Mouse (Mus musculus) urinary bladder, adult 2 months (tissue): ENCODE results near the gene Nek9. TPM values are rescaled to one million over a fixed set of nuclear protein-coding genes. Genes with fewer than 3 reads are reported as not detected.
A peak's percentile ranks its signal among the peaks of the same experiment; 100 is the strongest.

Experiments used
- DNase-seq: peaks from one replicate; pipeline ENCODE4 v3.0.0; 2022; ENCODE audit warnings: low spot score
- polyA plus RNA-seq: library from polyadenylated mRNA; depleted of rRNA; stranded (reverse); fragments of >200 nt; gene quantifications from 2 replicates; pipeline ENCODE4 v1.2.3, GENCODE M21; 2012; rRNA removed

Gene Nek9
- polyA plus RNA-seq: 54.2 and 64.1 TPM in 2 replicates

DNA sequence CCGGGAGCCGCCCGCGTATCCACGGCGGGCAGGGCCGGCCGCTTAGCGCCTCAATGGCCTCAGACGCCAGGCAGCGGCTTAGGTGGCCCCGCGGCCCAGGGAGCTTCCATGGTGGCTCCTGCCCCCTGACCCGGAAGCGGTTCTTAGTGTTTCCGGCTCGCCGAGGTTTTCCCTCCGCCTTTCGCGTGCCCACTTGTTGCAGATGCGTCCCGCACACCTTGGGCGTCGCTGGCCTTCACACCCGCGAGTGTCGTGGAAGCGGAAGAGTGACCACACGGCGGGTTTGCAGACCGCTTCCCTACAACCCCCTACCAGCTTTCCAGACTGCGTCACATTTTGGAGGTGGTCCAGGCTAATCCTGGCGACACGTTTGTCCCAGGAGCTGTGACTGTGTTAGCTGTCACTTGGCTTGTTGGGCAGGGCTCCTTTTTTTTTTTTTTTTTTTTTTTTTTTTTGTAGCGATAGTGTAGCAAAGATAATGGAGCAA is at the start of gene Nek9:
Nek9 (minus strand) TSS at position 120 of the 487 bp plus-strand sequence.
- peak; percentile 95 for DNase-seq

DNA sequence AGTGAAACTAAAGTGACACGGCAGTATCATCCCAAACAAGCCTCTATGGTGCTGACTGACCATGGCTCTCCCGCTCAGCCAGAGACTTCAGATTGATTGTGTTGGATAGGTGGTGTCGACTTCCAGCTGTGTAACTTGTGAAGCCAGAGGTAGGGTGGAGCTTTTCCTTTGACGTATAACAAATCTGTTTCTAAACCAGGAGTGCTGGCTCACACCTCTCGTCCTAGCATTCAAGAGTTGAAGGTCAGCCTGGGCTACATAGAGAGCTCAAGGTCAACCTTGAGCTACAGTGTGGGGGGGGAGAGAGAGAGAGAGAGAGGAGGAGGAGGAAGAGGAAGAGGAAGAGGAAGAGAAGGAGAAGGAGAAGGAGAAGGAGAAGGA is 46.8 kb upstream of the Nek9 start:
- no peak for DNase-seq

DNA sequence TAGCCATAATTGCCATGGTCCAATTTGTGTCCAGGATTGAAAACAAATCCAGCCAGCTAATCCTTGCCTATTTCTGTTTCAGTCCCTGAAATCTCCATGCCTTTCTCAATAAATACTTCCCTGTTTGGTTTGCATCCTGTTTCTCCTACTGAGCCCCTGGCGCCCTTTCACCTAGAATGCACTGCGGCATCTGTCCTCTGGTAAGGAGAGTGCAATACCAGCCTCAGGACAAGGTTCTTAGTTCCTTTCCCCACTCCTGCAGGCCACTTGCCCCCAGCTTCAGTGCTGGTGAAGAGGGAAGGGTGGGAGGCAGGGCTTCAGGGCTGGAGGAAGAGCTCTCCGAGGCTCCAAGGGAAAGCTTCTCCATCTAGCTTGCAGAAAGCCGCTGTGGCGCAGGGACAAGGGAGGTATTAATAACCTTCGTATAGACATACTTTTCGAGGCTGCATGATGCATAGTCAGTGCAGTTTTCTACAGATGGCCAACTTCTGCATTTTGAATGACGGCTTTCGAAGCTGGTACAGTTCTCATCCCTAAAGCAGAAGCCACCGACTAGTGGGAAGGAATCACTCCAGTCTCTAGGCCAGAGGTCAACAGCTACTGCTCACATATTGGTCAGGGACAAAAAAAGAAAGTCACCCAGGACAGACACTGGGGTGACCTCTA is 46.3 kb upstream of the Nek9 start:
- DNase-seq: no peak

DNA sequence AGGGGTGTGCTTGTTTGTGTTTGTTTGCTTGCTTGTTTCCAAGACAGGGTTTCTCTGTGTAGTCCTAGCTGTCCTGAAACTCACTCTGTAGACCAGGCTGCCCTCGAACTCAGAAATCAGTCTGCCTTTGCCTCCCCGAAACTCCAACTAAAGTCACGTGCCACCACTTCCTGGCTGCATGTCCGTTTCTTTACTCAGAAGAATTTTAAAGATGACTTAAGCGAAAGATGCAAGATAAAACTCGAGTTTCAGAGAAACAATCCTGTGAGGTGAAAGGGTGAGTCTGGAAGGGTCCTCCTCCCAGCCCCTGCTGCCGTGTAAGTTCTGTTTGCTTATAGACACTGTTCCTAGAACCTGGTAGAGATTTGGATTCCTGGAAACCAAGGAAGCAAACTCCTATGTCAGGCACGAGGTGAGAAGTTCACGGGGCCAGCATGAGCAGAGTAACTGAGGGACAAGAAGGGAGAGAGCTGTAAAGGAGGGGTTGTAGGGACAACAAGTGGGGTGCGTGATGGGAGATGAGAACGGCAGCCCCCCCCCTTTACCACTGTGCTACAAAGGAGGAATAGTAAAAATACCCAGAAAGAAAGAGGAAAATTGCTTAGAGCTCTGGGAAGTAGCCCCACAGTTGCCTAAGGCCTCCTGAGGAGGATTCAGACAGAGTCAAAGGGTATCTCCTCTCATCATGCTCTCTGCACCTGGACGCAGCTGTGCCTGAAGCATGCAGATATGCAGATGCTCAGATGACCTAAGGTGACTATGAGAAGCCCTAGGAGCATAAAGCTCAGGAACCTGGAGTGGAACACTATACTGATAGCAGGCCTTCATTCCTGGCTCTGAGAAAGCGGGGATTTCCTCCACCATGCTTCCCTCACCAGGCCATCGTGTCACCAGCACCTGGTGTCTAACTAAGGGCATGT is 43.9 kb upstream of the Nek9 start:
- no peak for DNase-seq

DNA sequence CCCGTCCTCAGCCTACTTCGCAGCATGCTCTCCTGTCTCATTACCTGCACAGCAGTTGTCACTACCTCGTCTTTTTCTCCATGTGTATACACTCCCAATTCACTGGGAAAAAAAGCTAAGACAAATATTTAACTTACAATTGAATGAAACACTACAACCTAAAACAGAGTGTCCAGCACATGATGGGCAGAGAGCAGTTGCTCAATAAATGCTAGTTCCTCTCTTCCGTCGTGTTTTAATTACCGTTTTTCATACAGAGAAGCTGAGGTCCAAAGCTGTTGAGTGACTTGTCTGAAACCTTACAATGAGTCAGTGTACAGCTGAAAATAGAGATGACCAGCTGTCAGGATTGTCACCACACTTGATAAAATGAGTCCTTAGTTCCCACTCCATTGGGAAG is 42.4 kb upstream of the Nek9 start:
- no peak for DNase-seq

DNA sequence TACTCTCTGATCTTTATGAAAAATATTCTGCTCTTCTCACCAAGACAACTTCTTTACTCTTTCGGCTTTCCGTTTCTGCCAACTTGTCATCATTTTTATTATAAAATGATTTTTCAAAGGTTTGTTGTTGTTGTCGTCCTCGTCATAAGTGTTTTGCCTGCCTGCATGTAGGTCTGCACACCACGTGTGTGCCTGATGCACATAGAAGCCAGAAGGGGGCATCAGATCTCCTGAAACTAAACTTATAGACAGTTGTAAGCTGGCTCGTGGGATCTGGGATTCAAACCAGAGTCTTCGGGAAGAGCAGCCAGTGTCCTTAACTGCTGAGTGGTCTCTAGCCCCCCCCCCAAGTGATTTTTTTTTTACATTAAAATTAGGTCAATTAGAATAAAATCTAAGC is 41.8 kb upstream of the Nek9 start:
- DNase-seq: no peak

DNA sequence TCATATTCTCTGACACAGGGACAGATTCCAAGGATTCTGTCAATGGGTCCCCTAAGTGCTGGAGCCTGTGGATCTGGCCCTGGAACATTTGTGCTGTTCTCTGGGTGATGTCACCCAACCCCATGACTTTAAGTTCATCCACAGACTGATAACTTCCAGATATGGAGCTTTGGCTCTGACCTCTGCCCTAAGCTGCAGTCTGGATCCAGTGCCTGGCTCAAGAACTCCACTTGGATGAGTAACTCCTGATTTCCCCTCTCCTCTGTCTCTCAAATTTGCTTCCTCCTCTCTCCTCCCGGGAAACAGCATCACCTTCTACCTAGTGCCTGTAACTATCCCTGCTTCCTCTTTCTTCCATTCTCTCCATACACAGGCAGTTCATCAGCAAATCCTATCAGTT is 41.1 kb upstream of the Nek9 start:
- DNase-seq: no peak

DNA sequence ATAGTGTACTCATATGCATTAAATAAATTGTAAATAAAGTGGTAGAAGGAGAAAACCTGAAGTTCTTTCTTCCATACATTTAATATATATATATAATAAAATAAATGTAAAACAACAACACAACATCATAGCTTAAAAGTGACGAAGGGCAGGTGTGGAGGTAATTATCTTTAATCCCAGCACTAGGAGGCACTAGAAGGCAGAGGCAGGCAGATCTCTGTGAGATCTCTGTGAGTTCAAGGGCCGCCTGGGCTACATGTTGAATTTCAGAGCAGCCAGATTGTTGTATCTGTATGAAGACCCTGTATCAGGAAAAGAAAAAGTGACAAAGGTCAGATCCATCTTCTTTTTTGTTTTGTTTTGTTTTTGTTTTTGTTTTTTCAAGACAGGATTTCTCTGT is 39.1 kb upstream of the Nek9 start:
- no peak for DNase-seq

DNA sequence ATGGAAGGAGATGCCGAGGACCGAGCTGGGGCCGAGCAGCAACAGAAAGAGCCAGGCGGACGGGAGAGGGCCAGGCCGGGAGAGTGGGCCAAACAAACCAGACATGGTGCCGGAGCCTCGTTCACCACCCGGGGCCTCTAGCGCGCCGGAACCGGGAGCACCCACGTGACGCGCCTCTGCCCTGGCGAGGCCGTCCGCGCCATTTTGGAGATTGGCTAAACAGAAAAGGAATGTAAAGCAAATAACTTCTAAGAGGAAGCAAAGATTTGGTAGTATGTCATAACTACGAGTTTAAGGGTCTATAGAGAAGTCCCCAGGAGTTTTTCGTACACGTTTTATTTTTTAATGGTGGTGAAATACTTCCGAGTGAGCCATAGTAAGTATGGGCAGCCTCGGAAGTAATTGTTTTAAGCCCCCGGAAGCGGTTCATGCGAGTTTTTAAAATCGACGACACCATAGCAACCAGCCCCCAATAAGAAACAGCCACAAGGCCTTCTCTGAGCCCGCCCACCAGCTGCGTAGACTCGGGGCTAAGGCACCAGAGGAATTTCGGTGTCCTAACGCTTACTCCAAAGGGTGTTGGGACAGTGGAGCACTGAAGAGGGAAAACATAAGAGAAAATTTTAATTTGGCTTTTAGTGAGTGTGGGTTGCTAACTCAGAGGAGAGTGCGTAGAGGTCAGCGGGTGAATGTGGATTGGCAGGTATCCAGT is 35.6 kb upstream of the Nek9 start, which contains the start of gene Tmed10:
Tmed10 (minus strand) TSS at position 287 of the 712 bp plus-strand sequence.
- peak; percentile 86 for DNase-seq

DNA sequence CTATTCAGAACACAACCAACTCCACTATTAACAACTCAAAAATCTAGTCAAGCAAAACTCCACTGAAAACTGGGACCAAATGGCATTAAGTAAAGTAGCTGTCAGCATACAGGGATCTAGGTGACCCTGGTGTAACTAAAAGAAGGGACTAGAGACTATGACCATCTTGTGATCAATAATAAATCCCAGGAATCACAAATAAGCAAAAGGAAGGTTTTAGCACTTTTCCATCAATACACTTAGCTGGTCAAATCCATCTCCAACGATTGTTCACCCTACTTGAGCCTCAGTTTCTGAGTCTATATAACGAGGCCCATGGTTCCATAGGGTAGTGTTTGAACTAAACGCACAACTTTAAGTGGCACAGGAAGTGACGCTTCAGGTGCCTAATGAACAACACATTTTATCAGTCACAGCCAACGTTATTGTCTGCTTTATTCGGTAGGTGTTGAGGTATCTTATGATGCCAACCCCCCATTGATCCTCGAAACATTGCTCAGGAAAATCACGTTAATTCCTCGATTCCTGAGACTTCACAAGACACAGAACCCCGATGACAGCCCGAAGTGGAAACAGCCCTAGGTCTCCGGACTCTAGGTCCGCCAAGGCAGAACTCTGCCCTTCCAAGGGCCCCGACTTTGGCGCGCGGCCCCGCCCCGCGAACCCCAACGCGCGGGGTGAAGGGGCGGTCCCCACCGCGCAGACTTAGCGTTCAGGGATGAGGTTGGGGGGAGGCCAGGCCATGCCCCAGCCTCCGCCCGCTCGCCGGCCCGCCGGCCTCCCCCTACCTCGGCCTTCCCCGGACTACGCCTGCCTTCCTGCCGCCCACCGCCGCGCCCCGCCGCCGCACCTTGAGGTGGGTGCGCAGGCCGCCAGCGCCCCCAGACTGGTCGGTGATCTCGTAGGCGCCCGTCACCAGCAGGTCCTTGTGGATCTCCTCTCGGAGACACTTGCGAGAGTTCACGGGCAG is 34.7 kb upstream of the Nek9 start:
- DNase-seq: peak; percentile 73

DNA sequence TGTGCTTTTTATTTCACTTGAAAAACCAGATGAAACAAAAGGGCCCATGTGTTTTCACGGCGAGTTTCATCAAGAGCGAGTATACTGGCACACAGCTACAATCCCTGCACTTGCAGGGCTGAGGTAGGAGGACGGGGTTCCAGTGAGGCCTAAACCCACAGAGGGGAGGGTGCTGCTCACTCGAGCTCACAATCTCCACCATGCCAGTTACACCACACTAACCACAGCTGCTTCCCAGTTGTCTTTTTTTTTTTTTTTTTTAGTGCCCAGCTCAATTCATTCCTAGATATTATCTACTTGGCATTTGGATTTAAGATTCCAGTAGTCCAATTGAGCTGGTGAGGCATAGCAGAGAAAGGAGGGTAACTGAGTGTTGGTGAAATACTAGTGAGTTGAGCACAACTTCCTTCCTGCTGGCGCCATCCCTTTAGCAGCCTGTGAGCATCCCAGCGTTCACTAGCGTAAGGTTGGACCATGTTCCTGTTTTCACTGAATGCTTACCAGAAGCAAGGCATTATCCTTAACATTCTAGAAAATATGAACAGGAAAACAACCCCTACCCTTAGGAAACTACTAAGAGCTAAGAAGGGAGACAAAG is 33.0 kb upstream of the Nek9 start:
- DNase-seq: no peak

DNA sequence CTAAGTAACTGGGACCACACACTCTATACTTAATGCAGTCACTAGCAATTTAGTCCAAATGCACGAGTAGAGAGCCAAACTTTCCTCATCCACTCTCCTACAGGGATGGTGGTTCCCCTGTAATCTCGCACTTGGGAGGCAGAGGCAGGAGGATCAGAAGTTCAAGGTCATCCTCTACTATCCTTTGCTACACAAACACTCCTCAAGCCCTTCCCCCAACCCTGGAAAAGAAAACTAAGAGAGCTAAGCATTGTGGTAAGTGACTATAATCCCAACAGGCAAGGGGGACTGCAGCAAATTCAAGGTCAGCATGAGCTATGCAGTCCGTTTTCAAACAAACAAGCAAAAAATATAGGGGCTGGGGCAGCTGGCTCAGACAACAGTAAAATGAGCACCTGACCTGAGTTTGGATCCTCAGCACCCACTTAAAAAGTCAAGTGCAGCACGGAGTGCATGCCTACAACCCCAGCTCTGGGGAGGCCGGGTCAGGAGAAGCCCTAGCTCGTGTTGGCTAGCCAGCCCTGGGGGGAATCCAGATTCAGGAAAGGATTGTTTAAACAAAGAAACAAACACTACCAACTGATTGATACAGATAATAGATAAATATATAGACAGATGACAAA is 29.4 kb upstream of the Nek9 start:
- no peak for DNase-seq

DNA sequence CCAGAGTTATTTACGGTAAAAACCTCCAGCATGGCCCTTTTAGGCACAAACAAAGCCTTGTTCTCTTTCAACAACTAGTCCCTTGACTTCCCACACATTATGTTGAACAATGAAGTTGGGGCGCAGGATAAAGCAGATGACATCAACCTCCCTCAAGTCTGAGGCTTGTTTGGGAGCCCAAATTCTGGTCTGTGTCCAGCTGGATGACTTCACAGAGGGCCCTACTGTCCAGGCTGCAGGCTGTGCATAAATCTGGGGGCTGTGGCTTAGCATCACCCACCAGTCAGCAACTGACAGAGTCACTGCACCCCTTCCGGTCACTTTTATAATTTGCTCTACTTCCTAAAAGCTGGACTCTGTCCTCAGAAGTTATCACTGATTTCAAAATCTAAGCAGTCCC is 27.1 kb upstream of the Nek9 start:
- DNase-seq: no peak

DNA sequence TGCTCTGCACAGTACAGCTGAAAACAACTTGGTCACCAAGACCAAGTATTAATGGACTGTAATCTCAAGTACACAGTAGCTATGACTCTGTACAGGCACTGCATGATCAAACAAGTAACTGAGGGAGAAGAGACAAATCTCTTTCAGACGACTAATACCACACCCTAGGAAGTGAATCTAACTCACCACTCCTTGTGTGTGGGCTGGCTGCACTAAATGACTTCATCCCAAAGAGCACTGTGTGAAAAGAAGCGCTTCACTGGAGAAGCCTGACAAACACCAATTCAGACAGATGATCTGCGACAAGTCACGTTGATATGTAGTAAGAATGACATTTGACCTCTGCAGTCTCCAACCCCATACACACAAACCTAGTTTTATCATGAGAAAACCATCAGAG is 23.3 kb upstream of the Nek9 start:
- no peak for DNase-seq

DNA sequence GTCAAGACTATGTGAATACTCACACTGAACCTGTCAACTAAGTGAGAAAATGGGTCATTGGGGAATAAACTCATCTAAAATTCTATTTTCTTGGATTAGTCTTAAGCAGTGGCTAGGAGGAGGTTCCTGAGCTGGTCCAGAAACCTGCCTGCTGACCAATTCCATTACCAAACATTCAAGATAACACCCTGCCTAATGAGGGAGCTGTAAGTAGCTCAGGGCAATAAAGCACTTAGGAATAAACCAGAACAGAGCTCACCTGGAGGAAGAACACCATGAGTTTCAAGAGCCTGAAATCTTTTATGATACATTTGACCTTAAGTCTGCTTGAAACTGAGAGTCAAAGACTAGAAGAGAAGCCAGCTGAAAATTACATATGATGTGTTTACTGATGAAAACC is 22.4 kb upstream of the Nek9 start:
- no peak for DNase-seq

DNA sequence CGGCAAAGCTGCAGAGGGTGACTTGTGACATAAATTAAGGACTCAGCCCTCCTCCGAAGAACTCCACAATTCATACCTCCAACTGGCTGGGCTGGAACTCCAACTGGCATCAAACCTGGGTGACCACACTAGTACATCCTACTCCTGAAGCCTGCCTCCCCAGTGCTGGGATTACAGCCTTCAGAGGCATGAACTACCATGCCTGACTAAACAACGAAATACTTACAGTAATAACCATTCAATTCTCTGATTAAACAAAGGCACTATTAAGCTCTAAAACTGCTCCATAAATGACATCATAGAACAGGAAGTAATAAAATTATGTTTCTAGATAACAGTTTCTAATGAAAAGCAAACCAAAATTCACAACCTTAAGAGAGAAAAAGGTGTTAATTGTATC is 22.0 kb upstream of the Nek9 start:
- DNase-seq: no peak

DNA sequence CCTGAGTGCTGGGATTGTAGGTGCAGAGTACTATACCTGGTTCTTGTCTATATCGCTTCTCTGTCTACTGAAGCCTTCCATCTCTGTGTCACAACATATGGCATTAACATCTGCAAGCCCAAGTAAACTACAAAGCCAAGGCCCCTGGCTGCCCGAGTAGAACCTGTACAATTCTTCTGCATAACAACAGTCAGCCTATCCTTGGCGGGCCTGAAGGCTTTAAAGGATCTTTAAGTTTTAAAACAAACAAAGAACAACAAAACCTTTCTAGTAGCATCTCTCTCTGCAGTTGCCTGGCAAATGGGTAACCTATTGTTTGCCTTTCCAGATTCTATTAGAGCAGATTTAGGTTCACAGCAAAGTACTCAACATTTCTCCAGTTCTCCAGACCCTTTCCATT is 14.9 kb upstream of the Nek9 start:
- no peak for DNase-seq

DNA sequence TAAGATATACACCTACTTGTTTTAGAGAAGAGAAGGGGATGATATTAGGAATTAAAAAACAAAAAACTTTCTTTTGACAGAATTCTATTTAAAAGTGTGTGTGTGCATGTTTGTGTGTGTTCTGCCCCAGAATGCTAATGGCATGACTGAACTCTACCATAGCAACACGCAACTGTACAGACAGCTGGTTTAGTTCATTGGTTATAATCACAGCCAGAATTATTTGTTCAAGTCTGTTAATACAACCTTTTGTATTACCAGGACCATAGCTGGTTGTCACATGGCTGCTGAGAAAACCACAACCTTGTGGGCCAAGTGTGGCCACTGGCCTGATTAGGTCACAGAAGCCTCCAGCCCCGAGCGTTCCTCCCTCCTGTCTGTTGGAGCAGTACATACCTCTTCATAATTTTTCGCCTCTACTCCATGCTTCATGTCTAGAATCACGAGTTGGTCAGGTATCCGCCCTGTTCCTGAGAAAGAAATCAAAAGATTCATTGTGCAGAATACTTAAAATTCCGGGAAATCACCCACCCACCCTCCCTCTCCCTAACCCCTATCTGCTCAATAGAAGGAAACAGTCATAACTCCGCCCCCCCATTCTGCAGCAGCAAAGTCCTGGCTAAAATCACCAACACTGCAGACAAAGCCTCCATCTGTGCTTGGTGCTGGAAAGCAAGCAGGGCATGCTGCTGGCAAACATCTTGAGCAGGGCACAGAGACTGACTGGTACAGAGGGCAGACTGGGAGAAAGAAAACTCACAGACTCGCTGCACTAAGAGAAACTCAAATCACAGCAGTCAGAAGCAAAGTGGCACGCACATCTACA is 11.5 kb upstream of the Nek9 start:
- no peak for DNase-seq

DNA sequence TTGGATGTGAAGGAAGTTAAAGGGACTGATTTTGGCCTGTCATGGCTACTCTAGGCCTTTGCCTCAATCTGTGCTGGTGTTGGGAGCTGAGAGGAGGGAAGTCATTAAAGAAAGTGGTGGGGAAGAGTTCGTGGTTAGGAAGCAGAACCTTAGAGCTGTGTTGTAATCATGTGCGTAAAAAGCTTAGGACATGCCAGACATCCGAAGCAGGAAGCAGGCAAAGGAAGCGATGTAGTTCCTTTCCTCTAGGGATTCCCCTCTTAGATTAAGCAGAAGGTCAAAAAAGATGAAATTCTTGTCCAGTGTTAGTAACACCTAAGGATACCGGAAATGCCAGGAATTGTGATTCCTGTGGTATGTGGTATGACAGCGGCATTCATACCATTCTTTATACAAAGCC is 9.2 kb upstream of the Nek9 start:
- no peak for DNase-seq
